Mouse (Mus musculus) heart, adult 2 months (tissue): ENCODE data around the gene Tbc1d10a. TPM values are rescaled to one million over a fixed set of nuclear protein-coding genes. Genes with fewer than 3 reads are reported as not detected.

ENCODE experiments used
- DNase-seq, 2 experiments: peaks; one replicate each; pipeline ENCODE4 v3.0.0; 2021
- H3K27ac ChIP-seq: fragments of 200-600 bp; 2 replicates; pipeline ENCODE4 v1.8.1; 2022
- H3K27me3 ChIP-seq: fragments of 200-500 bp; 2 replicates; pipeline ENCODE4 v1.6.1; 2012; ENCODE audit warnings: mild to moderate bottlenecking, low read length, inconsistent platforms, mixed read lengths; ENCODE audit not compliant: control insufficient read depth, insufficient read depth
- H3K36me3 ChIP-seq: fragments of 200-500 bp; 2 replicates; pipeline ENCODE4 v1.6.1; 2012; ENCODE audit warnings: low read length, inconsistent platforms; ENCODE audit not compliant: control insufficient read depth, insufficient read depth
- H3K4me1 ChIP-seq: fragments of 200-500 bp; 2 replicates; pipeline ENCODE4 v1.6.1; 2011; ENCODE audit warnings: low read length; ENCODE audit not compliant: control insufficient read depth, insufficient read depth
- H3K4me3 ChIP-seq: fragments of 200-600 bp; 2 replicates; pipeline ENCODE4 v1.8.1; 2022
- H3K79me2 ChIP-seq: fragments of 200-500 bp; replicated peaks from 2 replicates; pipeline ENCODE4 v1.6.1; 2012; ENCODE audit warnings: mild to moderate bottlenecking, inconsistent platforms, low read length, moderate library complexity, mixed read lengths; ENCODE audit not compliant: control insufficient read depth, insufficient read depth
- H3K9ac ChIP-seq: fragments of 200-500 bp; 2 replicates; pipeline ENCODE4 v1.6.1; 2012; ENCODE audit warnings: low read depth, mild to moderate bottlenecking, control low read depth, inconsistent platforms, low read length, mixed read lengths
- CTCF ChIP-seq: fragments of 200-600 bp; IDR thresholded peaks from 2 replicates; pipeline ENCODE4 v1.8.1; 2022; ENCODE audit warnings: antibody characterized with exemption, mild to moderate bottlenecking, moderate library complexity
- EP300 ChIP-seq: fragments of 200-500 bp; IDR thresholded peaks from 2 replicates; pipeline ENCODE4 v1.6.1; 2011; ENCODE audit warnings: low read depth, low read length, control low read depth; ENCODE audit not compliant: insufficient read depth
- POLR2A ChIP-seq: fragments of 200-500 bp; IDR thresholded peaks from 2 replicates; pipeline ENCODE4 v1.6.1; 2011; ENCODE audit warnings: mild to moderate bottlenecking, low read depth, low read length, control low read depth; ENCODE audit not compliant: insufficient read depth
- WGBS: fragments of 180-500 bp; shearing (Covaris S2); methylation state at CpG from one replicate; pipeline ENCODE4 v1.1.7; 2018; 5-methylcytosine and 5-hydroxymethylcytosine counted together
- intact Hi-C: fragments of 180-260 bp; cut with DNase I; formaldehyde crosslinking; loops from one replicate; pipeline ENCODE4 v1.15.1; 2025
- polyA plus RNA-seq: library from polyadenylated mRNA; depleted of rRNA; stranded (reverse); fragments of >200 nt; gene quantifications from 2 replicates; pipeline ENCODE4 v1.2.3, GENCODE M21; 2012
- total RNA-seq, 2 experiments: library from RNA; stranded (reverse); gene quantifications; 2 replicates each; pipeline ENCODE4 v1.2.3; 2021

Gene Tbc1d10a
- total and polyA plus RNA-seq, 3 experiments: 10.1 to 17.3 (median 10.7) TPM

- no peak overlapping the region for H3K9ac ChIP-seq
- peaks cover 15% of the 10 kb centered on the region for H3K36me3 ChIP-seq
- no peak for DNase-seq
- H3K27ac ChIP-seq: no peak overlapping the region
- peaks cover 44% of the 10 kb centered on the region for H3K4me1 ChIP-seq
- no peaks in the 10 kb centered on the region for H3K27me3 ChIP-seq
- no peak overlapping the region for H3K4me3 ChIP-seq
- intact Hi-C loops: no loop called here
- peaks cover 2% of the 10 kb centered on the region; the same call in 1 of the 2 replicates for H3K79me2 ChIP-seq
- no peak for TF ChIP-seq POLR2A
- TF ChIP-seq EP300: no peak
- TF ChIP-seq CTCF: no peak
Measured at GRCm38 (mm10) chr11:4193420-4193819, 6.8 kb downstream of the Tbc1d10a start.

GRCm38 (mm10) chr11:4195597-4196031, 9.0 kb downstream of the Tbc1d10a start:
- Histone ChIP-seq H3K36me3 (peaks cover 12% of the 10 kb centered on the region), H3K9ac (no peak overlapping the region), H3K4me1 (peaks cover 31% of the 10 kb centered on the region), H3K27me3 (no peaks in the 10 kb centered on the region), H3K4me3 (no peak overlapping the region), H3K27ac (no peak overlapping the region; the same call in 1 of the 2 replicates), H3K79me2 (peaks cover 2% of the 10 kb centered on the region; the same call in 1 of the 2 replicates)
- peak; percentile 17 to 47 for DNase-seq
- intact Hi-C loops: no loop called here
- TF ChIP-seq POLR2A: no peak
- WGBS: 71% methylated on average over 3 of the region's 3 CpGs

GRCm38 (mm10) chr11:4196636-4197035, 10.0 kb downstream of the Tbc1d10a start:
- no peak for TF ChIP-seq EP300
- no peak for TF ChIP-seq POLR2A
- no peak for TF ChIP-seq CTCF
- intact Hi-C loops: no loop called here
- 82% methylated on average over 8 of the region's 8 CpGs for WGBS
- Histone ChIP-seq H3K9ac (no peak overlapping the region), H3K27me3 (no peaks in the 10 kb centered on the region), H3K4me3 (no peak overlapping the region), H3K27ac (peak overlapping the region; percentile 36; the same call in 1 of the 2 replicates), H3K4me1 (peaks cover 26% of the 10 kb centered on the region), H3K36me3 (peaks cover 12% of the 10 kb centered on the region), H3K79me2 (peaks cover 2% of the 10 kb centered on the region; the same call in 1 of the 2 replicates)
- peak in 1 of 2 experiments; percentile 17 for DNase-seq

GRCm38 (mm10) chr11:4197691-4198090, 11.1 kb downstream of the Tbc1d10a start:
- peaks cover 2% of the 10 kb centered on the region; the same call in 1 of the 2 replicates for H3K79me2 ChIP-seq
- intact Hi-C loops: no loop called here
- 33% methylated on average over 1 of the region's 1 CpGs for WGBS
- no peak overlapping the region for H3K9ac ChIP-seq
- peaks cover 23% of the 10 kb centered on the region for H3K4me1 ChIP-seq
- H3K36me3 ChIP-seq: peaks cover 11% of the 10 kb centered on the region
- H3K27ac ChIP-seq: peak overlapping the region; percentile 36
- peak; percentile 44 to 49 for DNase-seq
- no peaks in the 10 kb centered on the region for H3K27me3 ChIP-seq
- no peak overlapping the region for H3K4me3 ChIP-seq
- no peak for TF ChIP-seq CTCF
- TF ChIP-seq POLR2A: no peak
- TF ChIP-seq EP300: no peak

DNA sequence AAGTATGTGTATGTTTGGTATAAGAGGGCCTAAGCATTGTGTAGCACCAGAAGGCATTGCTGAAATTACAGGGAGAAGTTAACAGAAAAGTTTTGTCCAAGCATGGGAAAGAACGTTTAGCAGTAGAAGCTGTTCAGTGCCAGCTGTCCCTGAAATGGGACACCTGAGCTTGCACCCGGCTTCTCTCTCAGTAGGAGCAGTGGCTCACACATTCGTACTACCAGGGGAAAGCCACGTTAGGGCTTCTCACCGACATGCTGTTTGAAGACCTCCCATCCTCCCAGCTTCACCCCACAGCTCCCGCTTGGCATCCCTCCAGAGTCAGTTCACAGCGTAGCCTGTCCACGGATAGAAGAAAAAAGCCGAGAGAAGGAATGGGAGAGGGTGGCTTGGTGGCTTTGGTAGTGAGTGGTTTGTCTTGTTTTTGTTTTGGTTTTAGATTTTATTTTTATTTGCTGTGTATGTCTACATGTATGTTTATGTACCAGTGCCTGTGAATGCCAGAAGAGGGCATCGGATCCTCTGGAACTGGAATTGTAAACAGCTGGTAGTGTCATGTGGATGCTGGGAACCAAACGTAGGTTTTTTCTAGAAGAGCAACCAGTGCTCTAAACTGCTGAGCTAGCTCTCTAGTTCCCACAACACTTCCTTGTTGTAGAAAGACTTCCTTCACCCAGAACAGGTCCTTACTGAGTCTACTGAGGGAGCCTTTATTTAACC, 15.6 kb downstream of the Tbc1d10a start:
- 70% methylated on average over 11 of the region's 11 CpGs for WGBS
- no peak overlapping the region for H3K9ac ChIP-seq
- H3K79me2 ChIP-seq: peaks cover 2% of the 10 kb centered on the region; the same call in 1 of the 2 replicates
- peak overlapping the region; percentile 84 for H3K27ac ChIP-seq
- DNase-seq: peak in 1 of 2 experiments; percentile 40
- peaks cover 10% of the 10 kb centered on the region for H3K36me3 ChIP-seq
- TF ChIP-seq CTCF (peak; percentile 30), EP300 (no peak), POLR2A (no peak)
- H3K4me1 ChIP-seq: peaks cover 32% of the 10 kb centered on the region
- H3K4me3 ChIP-seq: no peak overlapping the region
- intact Hi-C loops: loop anchor here (2.0 kb wide), 1 partner anchor 17 kb away; the partner anchor contains the start of gene Castor1
- H3K27me3 ChIP-seq: no peaks in the 10 kb centered on the region
